Mouse (Mus musculus) spleen, postnatal 36 days (tissue): ENCODE results near the gene Dab2.
A peak's percentile ranks its signal among the peaks of the same experiment; 100 is the strongest.

ENCODE experiments used
- DNase-seq, 2 experiments: peaks; one replicate each; pipeline ENCODE4 v3.0.0; 2022; ENCODE audit warnings: low spot score in 2 of 2, mixed read lengths in 1 of 2

Dab2 gene

DNA sequence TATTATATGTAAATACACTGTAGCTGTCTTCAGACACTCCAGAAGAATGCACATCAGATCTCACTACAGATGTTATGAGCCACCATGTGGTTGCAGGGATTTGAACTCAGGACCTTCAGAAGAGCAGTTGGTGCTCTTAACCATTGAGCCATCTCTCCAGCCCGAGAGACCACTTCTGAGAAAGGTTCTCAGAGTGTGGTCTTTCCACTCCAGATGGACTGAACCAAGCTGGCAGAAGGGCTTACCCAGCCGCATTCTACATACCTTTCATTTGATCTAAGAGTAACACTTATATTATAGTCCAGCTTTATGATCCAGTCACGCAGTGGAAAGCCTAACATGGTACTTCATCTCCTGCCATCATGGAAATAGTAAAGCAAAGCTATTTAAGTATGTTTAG, 92.3 kb downstream of the Dab2 start:
- DNase-seq, result no peak

DNA sequence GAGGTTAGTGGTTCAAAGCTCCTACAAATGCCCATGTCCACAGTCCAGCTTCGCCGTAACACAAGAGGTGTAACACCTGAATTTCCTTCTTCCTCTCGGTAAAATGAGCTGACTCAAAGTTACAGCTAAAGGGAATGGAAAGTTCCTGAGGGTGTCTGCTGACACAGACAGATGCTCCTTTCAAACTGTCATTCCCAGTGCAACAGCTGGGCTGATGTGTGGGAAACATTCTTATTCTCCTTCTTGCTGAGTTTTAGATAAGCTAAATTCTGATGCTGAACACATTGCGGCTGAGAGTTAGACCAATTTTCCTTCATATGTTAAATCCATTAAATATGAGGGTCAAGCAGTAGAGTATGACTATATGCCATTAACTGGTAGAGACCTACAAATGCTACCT, 94.0 kb downstream of the Dab2 start:
- DNase-seq, result no peak

DNA sequence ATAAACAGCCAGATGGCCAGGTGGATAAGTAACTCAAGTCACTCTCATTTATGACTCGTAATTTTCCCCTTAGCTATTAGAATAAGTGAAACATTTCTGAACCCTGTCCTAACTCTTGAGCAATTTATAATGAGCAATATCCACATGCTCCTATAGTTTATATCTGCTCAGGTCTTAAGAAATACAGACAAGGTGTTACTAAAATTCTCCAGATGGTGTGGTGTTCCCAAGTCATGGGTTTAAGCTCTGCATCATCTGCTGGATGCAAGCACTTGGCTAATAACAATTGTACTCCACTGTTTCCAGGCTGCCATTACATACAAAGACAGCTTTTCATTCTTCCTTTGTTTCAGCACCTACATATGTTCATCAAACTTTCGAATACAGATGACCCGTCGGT, 98.6 kb downstream of the Dab2 start:
- DNase-seq, result no peak

DNA sequence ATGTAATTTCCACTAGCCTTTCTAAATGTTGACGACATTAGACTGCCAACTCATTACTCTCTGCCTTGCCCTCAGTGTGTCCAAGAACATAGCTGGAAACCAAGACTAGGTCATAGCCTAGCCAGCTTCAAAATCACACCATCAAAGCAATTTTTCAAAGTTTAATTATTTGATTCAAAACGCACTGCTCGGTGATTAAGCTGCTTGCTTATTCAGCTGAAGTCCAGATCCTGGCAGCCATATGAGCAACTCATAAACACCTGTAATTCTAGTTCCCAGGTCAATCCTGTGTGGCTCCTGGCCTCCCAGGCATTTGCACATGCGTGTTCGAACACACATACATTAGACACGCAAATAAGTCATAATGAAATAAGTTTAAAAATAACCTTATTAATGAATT, 99.3 kb downstream of the Dab2 start:
- no peak for DNase-seq

DNA sequence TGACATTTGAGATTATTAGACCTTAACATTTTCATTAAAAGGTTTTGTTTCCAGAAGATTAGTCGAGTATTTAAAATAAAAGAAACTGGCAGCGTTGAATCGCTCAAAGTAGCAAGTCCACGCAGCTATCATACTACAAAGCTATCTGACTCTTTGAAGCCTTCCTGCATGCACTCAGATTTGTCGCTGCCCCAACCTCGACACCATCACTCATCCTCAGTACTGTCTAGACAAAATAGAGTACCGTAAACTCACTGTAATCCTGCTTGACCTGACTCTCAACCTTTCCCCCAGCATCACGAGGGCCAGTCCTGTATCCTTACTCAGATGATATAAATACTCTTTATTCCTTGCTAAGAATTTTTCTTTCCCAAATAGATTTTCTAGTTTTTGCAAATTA, 100.5 kb downstream of the Dab2 start:
- no peak for DNase-seq

DNA sequence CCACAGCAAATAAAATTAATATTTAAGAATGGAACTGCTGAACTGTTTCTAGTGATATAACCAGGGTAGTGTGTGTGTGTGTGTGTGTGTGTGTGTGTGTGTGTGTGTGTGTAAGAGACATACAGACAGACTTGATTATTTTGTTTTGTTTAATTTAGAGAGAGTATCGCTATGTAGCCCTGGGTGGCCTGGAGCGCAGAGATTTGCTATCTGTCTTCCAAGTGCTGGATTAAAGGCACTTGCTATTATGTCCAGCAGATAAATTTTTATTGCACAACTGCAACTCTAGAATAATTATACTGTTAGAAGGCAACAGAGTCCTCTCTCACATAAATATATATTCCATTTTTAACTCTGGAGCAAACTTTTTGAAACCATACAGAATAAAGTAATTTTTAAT, 102.8 kb downstream of the Dab2 start:
- no peak for DNase-seq

DNA sequence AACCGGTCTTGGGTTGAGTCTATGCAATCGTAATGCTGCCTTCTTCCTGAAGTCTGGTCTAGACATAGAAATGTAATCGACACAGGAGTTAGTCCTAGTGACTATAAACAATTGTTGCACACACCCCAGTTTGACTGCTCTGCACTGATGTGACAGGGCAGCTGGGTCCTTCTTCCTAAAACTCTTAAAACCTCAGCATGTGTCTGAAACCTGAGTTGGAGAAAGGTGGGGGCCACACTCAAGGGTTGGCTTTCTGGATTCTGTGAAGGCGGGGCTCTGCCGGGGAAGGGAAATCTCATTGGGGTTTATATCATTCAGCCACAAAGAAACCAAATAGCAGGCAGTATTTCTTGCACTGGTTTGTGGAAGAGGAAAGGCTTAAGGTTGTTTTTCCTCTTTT, 104.6 kb downstream of the Dab2 start:
- DNase-seq, result no peak

DNA sequence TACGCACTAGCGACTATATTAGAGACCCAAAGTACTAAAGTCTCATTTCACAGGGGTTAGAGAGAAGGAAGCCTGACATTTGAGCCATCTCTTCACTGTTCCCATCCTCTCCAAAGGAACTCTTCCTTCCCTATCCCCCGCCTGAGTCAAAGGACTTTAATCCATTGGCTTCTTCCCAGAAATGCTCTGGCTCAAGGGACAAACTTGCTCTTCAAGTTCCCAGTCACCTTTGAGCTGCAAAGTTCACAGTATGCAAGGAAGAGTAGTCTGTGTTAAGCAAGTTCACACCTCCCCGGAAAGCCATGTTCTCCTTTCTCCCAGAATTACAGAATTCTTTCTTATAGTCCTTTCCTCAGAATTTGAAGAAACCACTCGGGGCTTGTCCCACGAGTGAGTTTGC, 107.2 kb downstream of the Dab2 start:
- no peak for DNase-seq

DNA sequence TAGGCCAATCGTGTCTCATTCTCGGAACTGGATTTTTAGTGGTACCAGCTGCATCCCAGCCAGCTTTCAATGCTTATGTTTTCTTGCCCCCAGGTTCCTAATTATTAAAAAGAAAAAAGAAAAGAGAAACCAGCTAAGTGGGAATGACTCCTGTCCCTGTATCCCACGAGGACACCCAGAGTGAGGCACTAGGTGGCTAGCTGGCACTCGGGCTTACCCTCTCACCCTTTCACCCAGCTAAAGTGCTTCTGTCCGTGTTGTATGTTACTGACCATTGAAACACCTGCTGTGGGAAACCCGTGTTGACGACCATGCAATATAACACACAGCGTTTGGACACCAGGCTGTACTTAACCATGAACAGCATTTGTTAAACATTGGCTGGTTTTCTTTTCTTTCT, 109.4 kb downstream of the Dab2 start:
- DNase-seq, result no peak

DNA sequence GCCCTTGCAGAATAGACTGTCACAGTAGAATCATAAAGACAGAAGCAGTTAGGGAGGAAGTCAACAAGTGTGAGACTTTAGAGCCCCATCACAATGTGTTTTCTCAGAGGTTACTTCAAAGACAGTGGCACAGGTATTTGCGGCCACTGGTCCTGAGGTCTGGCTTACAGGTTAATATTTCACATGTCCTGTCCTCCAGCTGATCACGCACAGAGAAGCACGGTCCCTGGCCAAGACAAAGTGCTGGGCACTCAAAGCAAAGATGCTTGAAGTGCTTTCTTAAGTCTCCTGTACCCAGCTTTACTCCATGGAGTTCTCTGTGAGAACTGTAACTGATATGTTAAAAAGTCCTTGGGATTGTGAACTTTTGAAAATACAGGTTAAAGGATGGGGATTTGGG, 110.6 kb downstream of the Dab2 start:
- DNase-seq, result no peak

DNA sequence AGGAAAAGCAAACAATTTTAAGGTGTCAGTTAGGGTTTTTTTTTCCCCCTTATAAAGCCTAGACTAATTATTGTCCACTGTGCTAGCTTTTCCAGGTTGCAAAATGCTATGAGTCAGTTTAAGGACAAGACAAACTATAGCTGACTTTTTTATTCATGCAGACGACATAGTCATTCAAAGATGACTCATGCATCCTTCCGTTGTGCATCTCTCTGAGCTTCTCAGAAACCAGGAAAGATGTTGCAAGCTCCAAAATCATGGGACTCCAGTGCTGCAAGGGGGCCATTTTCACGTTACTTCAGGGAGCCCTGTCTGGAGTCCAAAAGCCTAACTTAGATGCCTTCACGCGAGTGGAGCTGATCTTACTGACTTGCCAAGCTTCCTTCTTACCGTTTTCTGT, 111.7 kb downstream of the Dab2 start:
- no peak for DNase-seq

DNA sequence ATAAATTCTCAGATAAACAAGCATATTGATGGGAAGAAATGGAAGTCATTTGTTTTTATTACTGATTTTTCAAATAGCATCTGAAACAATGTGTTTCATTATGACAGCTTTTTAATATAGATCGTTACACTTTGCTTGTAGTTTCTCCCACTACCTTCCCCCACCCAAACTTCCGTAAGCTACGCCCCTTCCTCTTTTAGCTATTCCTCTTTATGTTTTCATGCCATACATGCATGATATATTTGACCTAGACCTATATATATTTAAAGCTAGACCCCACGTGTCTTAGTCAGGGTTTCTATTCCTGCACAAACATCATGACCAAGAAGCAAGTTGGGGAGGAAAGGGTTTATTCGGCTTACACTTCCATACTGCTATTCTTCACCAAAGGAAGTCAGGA, 115.7 kb downstream of the Dab2 start:
- DNase-seq, result no peak

DNA sequence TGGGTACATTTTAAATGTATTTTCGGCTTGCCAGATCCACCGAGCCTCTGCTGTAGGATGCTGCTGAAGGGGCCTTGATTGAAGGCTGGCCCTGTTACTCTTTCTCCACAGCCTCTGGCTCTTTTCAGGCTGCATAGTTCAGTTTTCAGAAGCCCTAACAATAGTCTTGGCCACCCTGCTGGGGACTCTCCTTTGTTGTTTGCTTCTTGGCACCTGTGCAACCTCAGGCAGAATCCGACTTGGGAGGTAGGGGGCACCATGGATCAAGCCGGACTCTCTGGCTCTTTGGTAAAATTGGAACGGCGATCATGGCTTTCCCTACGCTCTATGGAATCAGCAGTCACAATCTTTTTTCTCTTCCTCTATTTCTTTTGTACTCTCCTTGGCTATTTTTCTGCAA, 132.2 kb downstream of the Dab2 start:
- DNase-seq, result no peak

DNA sequence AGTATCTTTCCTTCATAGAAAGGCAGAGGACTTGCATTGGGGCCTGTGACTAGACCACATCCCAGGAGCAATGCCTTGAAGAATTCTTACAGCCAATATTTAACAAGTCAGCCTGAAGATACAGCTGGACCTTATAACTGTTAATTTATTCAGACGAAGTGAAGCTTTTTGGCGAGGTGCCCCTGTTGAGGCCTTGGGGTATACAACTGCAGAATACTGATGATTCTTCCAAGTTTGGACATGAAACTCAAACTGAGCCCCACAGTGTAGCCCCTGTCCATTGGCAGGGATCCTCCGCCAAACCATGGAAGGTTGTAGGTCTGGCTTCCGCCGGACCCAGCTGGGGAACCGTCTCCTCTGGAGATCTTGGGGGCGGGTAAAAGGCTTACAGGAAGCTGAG, 132.8 kb downstream of the Dab2 start:
- DNase-seq, result no peak

DNA sequence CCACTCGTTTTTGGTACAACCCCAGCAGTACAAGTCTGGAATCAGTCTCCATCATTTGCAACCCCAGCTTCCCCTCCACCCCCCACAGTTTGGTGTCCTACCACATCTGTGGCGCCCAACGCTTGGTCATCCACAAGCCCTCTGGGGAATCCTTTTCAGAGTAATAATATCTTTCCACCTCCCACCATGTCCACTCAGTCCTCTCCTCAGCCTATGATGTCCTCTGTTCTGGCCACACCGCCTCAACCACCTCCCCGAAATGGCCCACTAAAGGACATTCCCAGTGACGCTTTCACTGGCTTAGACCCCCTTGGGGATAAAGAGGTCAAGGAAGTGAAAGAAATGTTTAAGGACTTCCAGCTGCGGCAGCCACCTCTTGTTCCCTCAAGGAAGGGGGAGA, 135.7 kb downstream of the Dab2 start:
- DNase-seq, result no peak

DNA sequence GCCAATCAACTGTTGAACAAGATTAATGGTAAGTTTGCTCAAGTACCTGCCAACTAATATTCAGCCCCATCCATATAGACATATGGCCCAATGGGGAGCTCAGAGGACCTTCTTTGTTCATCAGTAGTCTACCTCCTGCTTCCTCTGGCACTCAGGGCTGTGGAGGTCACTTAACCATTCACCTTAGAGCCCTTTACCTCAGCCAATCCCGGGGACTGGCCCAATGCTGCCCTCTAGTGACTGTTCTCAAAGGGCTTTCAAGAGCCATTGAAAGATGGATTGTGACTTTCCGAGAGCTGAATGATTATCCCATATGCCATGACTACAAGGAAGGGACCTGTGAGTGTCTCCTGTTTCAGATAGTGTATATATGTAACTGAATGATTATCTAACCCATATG, 136.2 kb downstream of the Dab2 start:
- peak; percentile 3 to 4 for DNase-seq

DNA sequence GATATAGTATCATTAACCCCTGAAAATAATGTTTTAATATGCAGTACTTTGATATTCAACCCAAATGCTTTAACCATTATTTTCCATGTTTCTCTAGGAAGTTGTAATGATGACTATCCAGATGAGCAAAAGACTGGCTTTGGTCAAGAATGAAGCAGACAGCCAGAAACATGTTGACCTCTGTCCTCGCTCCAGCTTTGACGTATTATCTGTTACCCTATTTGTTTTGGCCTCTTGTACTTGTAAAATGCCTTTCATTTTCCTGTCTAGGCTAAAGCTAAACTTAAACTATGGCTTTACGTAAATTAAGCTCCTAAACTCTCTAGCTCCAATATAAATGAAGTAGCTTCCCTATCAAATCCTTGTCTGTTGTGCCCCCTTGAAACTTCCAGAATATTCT, 139.1 kb downstream of the Dab2 start:
- DNase-seq, result no peak

DNA sequence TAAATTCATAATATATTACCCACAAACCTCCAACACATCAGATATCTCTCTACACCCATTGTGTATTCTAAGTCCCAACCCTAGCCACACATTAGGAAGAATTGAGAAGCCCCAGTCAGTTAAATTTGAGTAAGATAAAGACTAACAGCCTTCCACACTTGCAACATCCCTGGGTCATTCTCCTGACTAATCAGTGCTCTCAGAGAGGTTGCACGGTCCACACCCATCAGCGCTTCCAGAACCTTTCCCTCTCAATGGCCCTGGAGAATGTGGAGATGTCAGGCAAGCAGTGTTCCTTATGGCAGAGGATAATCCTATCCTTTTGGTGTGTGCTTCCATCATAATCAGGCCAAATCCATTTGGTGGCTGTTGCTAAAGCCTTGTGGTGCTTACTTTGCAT, 144.9 kb downstream of the Dab2 start:
- no peak for DNase-seq

DNA sequence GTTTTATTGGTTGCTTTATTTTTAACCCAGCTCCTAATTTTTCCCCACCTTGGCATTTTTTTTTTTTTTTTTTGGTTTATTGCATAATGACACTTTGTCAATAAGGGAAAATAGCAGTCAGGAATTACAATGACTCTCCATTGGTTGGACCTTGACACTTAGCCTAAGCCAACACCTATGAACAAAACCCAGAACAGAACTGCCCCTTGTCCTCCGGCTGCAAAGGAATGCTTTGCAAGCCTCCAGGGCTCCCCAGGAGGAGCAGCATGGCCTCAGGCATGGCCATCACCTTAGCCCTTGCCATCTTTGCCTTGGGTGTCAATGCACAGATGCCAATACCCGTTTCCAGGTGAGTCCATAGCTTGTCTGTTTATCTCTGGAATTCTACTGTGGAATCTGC, 145.5 kb downstream of the Dab2 start, which contains the start of gene C9:
Gene C9, plus strand, starts transcription at position 193 of the 400 bp plus-strand sequence.
- DNase-seq, result no peak

DNA sequence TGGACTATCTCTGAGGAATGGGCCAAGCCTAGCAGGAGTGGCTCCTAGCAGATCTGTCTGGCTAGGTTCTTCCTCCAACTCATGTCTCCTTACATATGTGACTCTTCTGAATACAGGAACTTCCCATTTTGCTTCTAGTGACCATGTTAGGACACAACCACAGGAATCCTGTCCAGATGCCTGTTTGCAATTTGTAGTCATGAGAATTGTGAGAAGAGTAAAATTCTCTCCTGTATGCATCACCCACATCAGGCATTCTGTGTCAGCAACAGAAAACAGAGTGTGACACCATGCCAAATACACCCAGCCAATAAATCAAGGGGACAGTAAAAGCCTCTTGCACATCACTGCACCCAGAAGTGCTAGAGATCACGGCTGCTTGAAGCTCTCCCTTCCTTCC, 146.6 kb downstream of the Dab2 start:
- no peak for DNase-seq

DNA sequence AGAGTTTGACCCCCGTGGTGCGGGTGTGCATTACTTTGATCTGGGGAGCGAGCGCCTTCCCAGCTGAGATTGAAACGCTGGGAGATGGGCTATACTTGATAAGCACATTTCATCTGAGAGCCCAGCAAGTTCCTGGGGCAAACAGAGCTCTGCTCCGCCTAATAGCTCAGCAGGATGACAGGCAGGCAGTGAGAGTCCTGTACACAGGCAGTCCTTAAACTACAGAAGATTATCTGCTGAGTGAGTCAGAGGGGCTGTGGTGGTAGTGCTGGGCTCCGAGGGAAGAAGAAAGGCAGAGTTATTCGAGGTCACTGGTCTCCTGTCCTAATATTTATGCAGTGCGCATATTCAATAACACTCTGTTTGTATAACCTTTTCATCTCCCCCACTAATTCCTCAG, 149.3 kb downstream of the Dab2 start:
- DNase-seq, result no peak

DNA sequence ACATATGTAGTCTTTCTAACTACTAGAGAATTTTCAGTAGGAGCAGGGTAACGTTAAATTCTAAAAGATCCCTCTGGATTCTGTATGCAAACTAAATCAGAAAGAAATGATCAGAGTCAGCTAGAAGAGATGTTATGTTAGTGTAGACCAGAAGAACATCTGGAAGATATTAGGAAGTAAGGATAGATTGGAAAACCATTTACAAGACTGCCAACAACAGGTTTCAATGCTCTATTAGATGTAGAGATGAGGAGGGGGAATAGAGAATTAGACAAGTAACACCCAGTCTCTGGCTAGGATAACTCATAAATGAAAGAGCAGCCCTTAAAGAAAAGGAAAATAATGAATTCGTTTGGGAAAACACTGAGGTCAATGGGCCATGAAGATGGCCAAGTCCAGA, 154.9 kb downstream of the Dab2 start:
- DNase-seq, result no peak

DNA sequence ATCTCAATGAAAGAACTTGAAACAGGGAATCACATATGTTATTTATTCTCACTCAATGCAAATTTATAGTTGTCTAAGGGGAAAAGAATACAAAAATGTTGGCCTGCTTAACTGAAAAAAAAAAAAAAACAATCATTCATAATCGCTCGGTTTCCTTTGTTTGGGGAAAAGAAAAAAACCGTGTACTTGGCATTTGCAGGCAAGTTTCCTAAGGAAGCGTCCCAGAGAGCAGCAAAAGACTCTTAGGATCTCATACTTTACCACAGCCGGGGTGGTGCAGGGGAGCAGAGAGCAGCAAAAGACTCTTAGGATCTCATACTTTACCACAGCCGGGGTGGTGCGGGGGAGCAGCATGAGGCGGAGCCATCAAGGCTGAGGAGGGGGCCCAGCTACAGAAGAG, 161.8 kb downstream of the Dab2 start:
- DNase-seq, result no peak

DNA sequence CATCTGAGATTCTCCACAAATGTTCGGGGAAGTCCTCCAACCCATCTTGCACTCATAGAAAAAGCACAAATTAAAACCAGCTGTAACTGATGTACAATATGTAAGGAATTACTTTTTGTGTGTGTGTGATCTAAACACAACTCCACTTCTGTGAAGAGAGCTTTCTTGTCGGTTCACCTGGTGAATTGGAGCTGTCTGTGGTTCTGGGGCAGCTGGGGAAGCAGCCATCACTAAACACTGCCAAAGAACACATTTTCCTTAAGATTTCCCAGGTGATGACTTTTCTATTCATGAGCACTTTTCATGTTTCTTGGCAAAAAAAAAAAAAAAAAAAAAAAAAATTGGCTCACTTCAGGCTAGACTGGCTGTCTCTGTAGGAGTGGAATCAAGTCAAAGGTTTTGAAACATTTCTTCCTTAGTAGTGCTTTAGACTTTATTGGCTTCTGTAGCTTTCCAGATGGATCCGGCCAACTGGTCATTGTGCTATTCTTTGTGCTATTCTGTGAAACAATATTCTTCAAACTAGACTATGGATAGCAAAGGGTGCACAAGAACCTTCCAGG, 163.9 kb downstream of the Dab2 start:
- no peak for DNase-seq

DNA sequence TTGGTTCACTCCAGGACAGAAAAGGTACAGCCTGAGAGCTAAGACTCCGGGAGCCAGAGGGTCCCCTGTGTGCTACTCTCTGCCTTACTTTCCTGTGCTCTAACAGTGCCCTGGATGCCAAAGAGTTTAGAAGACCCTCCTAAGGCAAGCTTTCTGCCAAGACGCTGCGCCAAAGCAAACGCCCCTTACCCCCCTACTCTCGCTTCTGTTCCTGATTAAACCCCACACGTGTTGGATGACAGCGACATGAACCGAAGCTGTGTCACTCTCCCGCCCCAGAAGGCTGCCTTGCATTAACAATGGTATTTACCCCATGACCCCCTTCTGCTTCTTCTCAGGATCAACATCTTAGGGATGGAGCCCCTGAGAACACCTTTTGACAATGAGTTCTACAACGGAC, 167.4 kb downstream of the Dab2 start:
- DNase-seq, result no peak
